Mouse (Mus musculus) B cell, adult 2 months (primary cell): Measurements from ENCODE around the gene Tspan18.

Experiments
- DNase-seq, 2 experiments: peaks; one replicate each; pipeline ENCODE4 v3.0.0; 2022

Tspan18 gene

DNA sequence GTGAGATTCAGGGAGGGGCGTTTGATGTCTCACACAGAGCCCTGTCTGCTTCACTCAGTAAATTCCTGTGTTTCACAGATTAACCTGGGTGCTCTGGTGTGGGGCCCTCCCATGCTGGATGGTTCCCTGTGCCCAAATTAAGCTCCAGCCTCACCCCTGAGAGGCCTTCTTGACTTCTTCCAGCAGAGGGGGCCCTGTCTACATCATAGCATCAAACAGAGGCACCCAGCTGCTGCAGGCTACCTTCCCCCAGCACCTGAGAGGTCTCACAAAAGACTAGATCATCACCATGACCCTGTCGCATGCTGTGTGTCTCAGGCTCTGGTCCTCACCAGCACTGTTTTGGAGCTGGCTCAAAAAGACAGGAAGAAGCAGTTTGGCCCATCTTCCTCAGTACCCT lies 121.9 kb downstream of the Tspan18 start:
- no peak for DNase-seq

DNA sequence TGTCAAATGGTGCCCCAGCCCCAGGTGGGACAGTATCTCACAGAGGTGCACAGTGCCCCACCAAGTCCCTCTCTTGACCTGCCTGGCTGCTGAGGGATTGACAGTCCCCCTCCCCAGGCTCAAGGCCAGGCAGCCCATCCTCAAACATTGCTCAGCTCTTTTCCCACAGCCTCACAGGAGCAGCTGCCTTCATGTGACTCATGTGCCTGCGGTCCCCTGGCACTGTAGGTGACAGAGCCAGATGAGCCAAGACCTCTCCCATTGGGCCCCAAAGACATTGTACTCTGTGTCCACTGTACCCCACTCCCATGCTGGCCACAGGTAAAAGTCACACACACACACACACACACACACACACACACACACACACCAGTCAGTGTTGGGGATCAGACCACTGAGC lies 128.2 kb downstream of the Tspan18 start:
- DNase-seq: no peak

DNA sequence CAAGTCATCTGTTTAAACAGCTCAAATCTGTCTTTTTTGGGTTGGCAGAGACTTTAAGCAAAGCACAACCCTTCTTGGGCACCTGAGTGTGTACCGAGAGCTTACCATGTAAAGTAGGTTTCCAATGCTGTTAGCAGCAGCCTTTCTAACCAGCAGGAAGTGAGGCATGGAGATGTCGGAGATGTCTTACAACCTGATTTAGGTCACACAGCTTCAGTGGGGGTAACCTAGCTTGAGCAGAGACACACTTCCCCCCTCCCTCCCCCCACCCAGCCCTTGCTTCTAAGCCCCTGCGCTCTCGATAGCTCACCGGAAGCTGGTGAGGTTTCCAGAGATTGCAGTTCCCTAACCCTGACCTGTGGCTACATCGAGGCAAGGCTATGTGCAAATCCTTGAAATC lies 129.7 kb downstream of the Tspan18 start:
- no peak for DNase-seq

DNA sequence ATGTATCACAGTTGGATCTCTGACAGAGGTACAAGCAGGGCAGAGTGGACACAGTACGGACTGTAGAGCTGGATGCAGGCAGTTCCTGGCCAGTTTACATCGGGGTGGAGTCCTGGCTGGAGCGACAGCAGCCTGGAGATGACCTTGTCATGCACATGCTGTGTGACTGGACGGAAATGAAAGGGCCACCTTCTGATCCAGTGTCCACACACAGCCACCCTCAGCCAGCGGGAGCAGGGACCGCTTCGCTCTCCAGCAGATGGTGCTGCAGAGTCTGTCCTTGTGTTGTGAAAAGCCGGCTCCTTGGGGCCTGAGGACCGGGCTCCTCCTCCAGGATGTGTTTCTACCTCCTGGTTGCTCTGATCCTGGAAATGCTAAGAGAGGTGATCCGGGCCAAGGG lies 130.6 kb downstream of the Tspan18 start:
- DNase-seq: no peak

DNA sequence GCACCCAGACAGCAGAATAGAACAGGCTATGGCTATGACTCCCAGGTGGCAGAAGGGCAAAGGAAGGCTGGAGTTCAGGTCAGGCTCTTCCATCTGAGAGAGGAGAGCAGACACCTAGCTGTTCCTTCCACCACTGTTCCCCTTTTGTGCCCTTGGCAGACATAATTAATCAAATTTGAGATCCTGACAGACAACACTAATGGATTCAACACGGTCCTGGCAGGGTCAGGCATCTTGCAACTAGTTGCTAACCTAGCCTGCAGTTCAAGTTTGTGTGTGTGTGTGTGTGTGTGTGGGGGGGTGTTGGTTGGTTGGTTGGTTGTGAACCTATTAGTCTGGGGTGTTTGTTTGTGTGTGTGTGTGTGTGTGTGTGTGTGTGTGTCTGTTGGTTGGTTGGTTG lies 131.5 kb downstream of the Tspan18 start:
- DNase-seq: no peak

DNA sequence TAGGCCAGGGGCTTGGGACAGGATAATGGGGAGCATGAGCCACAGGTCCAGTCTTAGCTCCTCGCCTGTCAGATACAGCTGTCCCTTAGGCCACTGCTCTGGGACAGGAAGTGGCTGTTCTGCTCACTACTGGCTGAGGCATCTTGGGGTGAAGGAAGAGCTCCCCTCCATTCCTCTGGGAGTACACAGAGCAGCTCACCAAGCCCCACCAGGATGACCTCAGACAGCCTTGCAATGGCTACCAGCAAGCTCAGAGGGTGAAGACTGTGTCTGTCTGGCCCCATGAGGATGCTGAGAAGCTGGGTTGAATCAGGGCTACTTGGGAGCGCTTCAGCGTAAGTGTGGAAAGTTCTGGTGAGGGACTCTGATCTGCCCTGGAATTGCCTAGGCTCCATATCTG lies 132.3 kb downstream of the Tspan18 start:
- DNase-seq: no peak

DNA sequence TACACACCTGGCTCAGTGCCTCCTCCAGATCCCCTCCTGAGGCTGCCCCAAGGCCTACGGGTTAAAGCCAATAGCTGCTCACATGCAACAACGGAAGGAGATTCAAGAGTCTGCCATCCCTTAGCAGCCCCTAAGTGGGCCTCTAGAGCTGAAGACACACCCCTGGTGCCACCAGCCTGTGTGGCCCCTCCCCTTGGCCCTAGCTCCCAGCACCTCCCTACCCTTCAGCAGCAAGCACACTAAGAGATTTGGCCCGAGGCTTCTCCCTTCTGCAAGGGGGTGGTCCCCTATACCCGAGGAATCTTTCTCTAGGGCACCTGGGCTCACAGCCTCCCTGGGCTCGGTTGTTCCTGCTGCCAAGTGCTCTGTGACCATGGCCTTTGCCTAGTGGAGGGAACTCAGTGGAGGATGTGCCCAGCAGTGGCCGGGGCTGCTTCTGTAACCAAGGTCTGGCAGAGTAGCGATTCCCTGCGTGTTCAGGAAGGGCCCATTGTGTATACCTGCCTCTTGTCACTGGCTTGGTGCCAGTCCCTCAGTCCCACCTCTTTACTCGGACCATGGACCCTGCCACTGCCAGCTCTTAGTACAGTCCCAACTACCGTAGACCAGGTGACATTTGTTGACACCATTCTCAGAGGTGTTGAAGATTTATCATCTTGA lies 133.5 kb downstream of the Tspan18 start:
- no peak for DNase-seq

DNA sequence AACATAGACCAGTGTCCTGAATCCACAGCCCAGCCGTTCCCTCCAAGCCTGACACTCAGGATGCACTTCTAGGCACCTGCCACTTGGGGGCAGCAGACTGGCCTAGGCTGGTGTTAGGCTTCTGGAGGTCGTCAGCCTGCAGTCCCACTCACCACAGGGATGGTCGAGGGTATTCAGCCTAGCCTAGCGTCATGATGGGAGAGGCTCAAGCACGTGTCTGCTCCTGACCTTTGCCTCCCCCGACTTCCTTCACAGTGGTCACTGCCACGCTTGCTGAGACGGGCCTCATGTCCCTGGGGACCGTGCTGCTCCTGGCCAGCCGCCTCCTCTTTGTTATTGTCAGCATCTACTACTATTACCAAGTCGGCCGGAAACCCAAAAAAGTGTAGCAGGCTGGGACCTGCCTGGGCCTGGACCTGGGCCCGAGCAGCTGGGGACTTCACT lies 134.8 kb downstream of the Tspan18 start:
- peak; percentile 79 to 81 for DNase-seq

DNA sequence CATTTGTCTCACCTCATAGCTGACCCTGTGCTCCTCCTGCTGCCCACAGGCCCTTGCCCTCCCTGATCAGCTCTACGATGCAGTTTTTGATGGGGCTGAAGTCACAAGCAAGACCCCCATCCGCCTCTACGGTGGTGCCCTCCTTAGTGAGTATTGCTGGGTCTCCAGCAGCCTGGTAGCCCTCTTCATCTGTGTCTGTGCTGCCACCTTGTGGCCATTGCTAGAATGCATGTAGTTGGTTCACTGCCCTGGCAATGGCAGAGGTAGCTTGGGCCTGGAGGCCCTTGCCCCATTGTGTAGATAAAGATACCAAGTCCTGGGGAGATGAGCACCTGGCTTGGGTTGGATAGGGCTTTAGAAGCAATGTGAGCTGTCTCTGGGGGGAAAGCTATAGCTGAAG lies 135.5 kb downstream of the Tspan18 start:
- peak; percentile 96 to 97 for DNase-seq

DNA sequence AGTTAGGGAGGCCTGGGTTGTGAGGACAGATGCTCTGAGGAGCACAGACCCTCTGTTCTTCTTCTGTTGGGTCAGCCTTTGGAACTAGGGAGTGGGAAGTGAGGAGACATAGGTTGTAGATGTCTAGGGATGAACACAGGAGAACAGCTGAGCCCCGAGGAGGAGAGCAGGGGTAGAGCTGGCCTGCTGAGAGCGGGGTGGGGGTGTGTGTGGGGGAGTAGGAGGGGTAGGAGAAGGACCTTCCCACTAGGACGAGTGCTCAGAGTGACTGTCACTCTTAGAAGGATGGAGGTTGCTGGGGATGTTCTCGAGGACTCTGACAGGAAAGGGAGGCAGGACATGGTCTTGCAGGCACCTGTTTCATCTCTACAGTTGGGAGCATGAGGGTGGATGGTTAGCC lies 140.5 kb downstream of the Tspan18 start:
- no peak for DNase-seq

DNA sequence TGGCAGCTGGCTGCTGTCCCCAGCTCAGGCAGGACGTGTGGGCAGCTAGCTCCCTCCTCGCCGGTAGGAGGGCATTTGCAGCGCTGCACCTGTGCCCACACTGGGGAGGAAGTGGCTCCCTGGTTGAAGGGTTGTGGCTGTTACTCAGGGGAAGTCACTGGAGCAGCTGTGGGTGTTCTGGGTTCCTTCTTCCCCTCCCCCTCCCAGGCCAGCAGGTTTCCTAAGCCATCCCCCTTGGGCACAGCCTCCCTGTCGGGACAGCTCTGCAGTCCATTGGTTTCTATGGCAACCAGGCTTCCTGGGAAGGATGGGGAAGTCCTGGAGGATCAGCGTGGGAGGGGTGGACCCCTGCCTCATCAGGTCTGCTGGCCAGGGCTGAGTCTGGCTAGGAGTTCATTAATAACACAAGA lies 141.6 kb downstream of the Tspan18 start:
- peak; percentile 87 to 90 for DNase-seq

DNA sequence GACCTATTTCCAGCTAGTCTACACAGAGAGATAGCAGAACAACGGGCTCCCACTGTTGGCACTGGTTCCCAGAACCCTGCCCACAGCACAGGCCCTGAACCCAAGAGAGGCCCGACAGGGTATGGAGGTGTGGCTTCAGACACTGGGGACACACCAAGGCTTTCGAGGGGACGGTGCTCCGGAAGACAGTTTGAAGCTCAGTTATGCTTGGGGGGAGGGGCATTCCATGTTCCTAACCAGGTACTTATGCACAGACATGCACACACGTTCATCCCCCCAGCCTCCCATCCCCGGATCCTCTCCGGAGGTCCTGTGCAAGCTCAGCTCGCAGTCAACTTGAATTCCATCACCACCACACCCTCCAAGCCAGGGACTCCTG lies 142.1 kb downstream of the Tspan18 start:
- peak; percentile 61 to 64 for DNase-seq

DNA sequence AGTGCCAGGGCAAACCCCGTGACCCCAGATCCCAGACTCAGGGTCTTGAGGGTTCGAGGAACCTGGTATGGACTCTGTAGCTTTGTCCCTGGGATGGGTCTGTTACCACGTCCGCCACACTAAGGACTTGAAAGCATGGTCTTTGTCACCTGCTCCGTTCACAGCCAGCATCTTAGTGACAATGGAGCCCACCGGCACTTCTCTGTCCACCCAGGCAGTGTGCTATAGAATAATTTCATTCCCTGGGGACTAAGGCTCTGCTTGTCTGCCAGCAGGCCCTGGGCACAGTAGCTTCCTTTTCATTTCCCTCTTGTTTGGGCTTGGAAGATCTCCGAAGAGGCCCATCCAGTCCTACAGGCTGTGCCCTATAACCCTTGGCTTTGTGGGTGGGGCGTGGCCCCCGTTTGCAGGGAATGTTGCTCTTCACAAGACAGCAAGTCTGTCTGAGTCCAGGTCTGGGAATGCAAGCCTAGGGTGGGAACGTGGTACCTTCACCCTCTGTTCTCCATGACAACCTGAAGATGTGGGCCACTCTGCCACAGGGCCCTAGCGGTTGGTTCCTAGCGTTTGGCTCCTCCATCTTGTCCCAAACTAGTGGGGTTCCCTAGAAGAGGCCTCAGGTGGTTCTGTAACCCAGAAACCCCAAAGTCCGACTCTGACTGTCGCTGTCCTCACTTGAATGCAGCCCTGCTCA lies 142.7 kb downstream of the Tspan18 start:
- DNase-seq: peak in 1 of 2 experiments; percentile 48

DNA sequence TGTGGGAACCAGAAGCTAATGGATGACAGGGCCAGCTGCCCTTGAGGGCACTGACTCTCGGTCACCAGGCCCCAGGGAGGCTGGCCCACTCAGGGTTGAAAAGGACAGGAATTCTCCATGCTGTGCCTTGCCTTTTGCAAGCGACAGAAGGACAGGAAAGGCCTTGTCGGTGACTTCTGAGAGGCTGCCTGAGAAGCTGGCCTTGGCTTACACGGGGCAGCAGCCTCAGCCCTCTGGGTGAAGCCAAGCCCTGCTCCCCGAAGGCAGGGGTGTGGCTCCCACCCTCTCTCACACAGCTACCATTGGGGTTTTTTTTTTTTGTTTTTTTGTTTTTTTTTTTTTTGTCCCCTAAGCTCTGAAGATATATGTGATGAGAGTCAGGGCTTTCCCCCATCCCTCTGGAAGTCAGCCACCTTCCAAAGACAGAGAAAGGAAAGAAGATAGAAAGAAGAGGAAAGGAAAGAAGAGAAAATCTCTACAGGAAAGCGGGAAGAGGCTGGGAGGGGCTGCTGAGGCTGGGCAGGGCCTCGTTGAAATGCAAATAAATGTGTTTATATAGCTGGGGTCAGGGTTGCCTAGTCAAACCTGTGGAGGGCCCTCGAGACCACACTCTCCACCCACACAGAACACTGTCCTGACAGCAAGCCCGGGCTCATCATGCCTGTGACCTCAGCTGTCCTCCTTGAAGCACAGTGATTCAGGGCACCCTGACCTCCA lies 143.4 kb downstream of the Tspan18 start:
- peak; percentile 67 to 69 for DNase-seq

DNA sequence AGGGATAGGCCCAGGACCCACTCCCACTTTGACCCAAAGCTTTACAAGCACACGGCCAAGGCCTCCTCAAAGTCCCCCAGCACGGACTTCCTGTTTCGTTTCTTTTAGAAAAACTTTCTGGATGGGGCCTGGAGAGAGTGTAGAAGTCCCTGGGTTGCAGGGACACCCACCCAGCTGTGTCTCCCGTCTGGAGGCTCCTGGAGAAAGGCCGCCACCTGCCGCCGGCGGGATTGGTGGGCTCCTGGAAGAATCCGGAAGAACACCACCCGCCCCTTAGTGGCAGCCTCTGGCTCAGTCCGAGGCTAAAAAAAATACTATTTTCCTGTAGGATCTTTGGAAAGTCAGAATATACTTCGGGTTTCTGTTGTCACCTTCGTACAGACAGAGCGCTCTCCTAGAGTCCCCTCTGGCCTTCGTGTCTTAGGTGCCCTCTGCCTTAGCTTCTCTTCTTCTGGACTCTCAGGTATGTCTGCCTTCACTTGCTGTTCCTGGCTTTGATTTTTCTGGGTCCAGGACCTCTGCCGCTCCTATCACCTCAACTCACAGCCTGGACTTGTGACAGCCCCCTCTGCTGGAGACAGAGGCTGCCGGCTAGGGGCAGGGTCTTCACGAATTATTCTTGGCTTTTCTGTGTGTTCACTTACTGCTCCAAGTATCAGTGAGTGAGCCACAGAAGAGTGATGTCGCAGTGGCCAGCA lies 145.4 kb downstream of the Tspan18 start:
- peak; percentile 62 to 63 for DNase-seq

DNA sequence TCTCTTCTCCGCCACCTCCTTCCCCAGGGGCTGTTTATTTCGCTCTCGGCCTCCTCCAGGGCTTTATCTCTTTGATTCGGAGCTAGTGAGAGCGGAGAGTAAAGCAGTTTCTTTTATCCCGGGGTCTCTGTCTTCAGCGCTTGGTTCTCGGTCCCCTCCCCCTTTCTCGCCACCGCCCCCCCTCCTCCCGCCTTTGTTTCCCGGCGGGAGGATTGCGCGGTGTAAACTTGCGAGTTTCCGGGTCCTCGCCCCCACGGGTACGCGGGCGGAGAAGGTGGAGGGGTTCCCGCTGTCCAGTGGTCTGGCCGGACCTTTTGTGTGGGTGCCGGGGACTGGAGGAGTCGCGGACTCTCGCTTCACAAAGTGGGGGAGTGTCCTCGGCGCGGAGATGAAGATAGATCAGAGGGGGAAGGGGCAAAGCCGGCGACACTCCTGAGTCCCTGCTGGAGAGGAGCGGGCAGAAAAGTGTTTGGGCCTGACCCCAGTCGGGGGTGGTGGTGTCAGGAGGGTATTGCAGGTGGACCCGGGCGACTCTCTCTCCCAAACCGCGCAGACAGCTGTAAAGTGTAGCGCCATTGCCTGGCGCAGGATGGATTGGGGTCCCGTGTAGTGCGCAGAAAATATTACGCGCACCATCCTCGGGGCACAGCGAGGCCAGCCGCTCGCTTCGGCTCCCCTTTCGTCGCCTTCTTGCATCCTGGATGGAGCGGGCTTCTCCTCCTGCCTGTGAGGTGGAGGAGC lies 146.1 kb downstream of the Tspan18 start:
- DNase-seq: peak; percentile 60 to 66

DNA sequence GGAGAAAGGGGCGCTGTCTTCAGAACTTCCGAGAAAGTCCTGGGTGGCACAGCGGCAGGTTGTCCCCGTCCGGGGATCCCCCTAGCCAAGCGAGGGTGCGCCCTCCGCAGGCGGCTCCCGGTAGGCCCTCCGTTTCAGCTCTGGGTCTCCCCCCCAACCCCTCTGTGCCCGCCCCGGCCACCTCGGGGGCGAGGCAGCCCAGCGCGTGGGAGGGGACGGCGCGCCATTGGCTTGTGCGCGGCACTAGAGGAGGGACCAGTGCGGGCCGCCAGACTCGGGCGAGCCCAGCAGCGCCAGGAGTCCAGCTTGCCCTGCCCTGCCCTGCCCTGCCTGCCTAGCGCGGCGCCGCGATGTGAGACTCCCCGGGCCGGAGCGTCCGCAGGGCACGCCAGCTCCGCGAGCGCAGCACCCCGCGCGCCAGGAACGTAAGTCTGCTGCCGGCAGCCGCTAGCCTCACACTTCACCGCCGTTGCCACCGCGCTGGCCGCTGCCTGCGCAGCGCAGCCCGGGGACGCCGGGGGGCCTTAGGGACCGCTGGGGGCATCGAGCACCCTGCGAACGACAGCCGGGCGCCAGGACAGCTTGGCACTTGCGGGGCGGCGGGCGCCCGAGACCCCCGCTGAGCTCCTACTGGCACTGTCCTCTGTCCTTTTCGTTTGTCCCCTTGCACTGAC lies 146.8 kb downstream of the Tspan18 start, which contains the start of gene Trp53i11:
Gene Trp53i11 (plus strand): TSS at position 226 of the 674 bp plus-strand sequence.
- DNase-seq: peak; percentile 98

DNA sequence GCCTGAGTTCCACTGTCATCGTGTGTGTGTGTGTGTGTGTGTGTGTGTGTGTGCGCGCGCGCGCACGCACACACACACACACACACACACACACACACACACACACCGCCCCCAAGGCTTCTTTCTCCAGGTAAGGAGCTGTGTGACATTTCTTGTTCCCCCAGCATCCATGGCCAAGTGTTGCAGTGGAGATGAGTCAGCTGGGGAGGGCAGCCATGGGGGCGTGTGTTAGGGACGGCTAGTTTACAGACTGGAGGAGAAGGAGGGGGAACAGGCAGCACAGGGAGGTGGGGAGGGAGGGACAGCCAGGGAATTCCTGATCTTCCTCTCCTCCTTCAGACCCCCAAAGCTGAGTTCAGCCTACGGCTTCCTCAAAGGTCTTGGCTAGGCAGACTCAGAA lies 151.4 kb downstream of the Tspan18 start:
- no peak for DNase-seq

DNA sequence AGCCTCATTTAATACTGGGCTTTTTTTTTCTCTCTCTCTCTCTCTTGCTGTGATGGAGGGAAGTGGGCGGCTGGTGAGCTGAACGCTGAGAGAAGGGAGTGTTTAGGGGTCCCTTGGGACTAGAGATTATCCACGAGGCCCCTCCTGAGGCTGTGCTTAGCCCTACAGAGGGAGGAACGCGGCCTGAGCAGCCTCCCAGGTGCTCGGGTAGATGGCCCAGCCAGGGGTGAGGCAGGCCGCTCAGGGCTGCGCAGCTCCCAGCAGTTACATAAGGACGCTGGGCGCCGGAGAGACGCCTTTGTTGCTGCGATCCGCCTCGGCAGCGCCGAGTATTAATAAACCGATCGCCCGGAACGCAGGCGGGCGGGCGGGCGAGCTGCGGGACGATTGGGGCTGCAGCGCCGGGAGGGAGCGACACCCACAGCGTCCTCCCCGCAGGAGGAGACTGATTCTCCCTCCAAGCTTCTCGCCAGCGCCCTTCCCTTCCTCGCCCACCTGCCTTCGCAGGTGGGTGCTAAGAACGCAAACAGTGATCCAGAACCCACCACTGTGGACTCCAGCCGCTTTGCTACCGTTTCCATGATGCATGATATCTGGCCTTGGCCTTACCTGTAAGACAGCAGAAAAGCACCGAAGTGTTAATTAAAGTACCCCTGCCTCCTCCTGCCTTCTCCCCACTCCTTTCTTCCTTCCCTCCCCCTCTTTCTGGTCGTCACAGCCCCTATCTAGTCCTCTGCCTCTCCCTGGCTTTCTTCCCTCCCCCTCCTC lies 154.0 kb downstream of the Tspan18 start:
- peak; percentile 66 to 67 for DNase-seq

DNA sequence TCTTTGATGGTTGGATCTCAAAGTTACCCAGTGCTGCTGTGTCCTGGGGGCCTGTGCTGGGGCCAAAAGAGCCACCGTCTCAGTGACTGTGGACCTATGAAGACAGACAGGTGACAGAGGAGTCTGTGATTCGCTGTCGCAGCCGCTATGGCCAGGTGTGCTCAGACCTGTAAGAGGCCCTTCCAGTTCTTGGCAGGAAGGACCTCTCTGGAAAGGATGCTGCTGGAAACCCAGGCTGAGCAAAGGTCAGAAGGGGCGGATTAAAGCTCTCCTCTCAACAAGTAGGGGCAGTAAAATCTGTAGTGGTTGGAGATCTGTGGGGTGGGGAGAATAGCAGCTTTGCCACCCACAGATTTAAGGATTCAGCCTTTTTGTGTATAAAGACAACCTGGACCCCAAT lies 154.7 kb downstream of the Tspan18 start:
- DNase-seq: no peak

DNA sequence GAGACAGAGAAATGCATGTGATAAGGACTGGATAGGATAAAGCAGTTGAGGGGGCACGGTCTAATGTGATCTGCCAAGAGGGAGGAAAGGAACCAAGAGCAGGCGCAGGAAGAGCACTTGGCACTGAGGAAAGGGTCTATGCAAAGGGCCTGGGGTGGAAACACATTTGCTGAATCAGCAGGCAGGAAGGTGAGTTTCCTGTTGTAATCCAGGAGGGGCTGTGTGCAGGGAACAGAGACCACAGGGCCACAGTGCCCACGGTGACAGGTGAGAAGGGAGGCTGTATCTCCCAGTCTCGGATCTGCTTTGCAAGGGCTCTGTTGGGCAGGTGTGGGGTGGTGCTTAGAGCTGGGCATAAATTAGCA lies 156.0 kb downstream of the Tspan18 start:
- no peak for DNase-seq
